Mouse (Mus musculus): ENCODE data around the gene Ptpro.

DNA sequence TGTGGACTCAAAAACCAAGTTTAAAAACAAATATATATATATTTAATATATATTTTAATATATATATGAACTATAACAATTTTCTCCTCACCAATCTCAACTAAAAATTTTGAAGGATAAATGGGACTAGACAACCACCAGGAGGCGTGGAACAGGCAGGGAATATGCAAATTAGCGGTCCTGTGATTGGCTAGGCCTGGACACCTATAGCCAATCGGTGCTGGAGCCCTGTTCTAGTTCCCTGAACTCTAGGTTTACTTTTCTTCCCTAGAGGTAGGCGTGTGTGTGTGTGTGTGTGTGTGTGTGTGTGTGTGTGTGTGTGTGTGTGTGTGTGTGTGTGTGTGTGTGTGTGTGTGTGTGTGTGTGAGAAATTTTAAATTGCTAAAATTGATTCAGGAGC lies 134.8 kb downstream of the Ptpro start:
- TF ChIP-seq POLR2A (IDR thresholded peaks at IDR 0.05; ENCODE audit: borderline replicate concordance, control insufficient read depth, low read depth, low read length) (no peak), CTCF (IDR thresholded peaks at IDR 0.05; ENCODE audit: control insufficient read depth, insufficient read depth, low read length) (no peak)
